Mouse (Mus musculus): ENCODE data around the gene Olfr106-ps. TPM values are rescaled to one million over a fixed set of nuclear protein-coding genes. Genes with fewer than 3 reads are reported as not detected.

Gene Olfr106-ps
- polyA plus RNA-seq (2012): not detected in 2 replicates

GRCm38 (mm10) chr17:37390093-37390492 lies at the start of gene Olfr106-ps:
Gene Olfr106-ps, plus strand, starts transcription at chr17:37390393.

GRCm38 (mm10) chr17:37359282-37359681 lies 30.9 kb upstream of the Olfr106-ps start, which contains the start of gene Olfr104-ps:
Gene Olfr104-ps, plus strand, starts transcription at chr17:37359582.

GRCm38 (mm10) chr17:37378733-37379132 lies 11.5 kb upstream of the Olfr106-ps start, which contains the start of gene Olfr105-ps:
Gene Olfr105-ps, plus strand, starts transcription at chr17:37379033.

GRCm38 (mm10) chr17:37398926-37399325 lies 8.7 kb downstream of the Olfr106-ps start, which contains the start of gene Olfr107:
Gene Olfr107, plus strand, starts transcription at chr17:37399226.

GRCm38 (mm10) chr17:37445180-37445579 lies 55.0 kb downstream of the Olfr106-ps start, which contains the start of gene Olfr108:
Gene Olfr108, plus strand, starts transcription at chr17:37445480.

Other genes starting within 250 kb of the Olfr106-ps start
- gene Olfr93, start 228.9 kb upstream of the Olfr106-ps start, polyA plus RNA-seq (2012): not detected in 2 replicates
- not detected in 2 replicates for gene Ubd, start 196.5 kb upstream of the Olfr106-ps start, polyA plus RNA-seq (2012)
- not detected in 2 replicates for gene Olfr94, start 189.4 kb upstream of the Olfr106-ps start, polyA plus RNA-seq (2012)
- gene Olfr95, start 177.3 kb upstream of the Olfr106-ps start, polyA plus RNA-seq (2012): 0.02 TPM in 1 of 2 replicates, not detected in the other
- gene Olfr96, start 170.2 kb upstream of the Olfr106-ps start, polyA plus RNA-seq (2012): not detected in 2 replicates
- not detected in 2 replicates for gene Olfr97, start 153.1 kb upstream of the Olfr106-ps start, polyA plus RNA-seq (2012)
- gene Olfr98, start 126.6 kb upstream of the Olfr106-ps start, polyA plus RNA-seq (2012): not detected in 2 replicates
- gene H2-M3, start 120.2 kb upstream of the Olfr106-ps start, polyA plus RNA-seq (2012): 1.8 and 2.2 TPM in 2 replicates
- not detected in 2 replicates for gene Olfr99, start 106.9 kb upstream of the Olfr106-ps start, polyA plus RNA-seq (2012)
- gene Olfr101, start 86.1 kb upstream of the Olfr106-ps start, polyA plus RNA-seq (2012): not detected in 2 replicates
- gene Olfr102, start 73.3 kb upstream of the Olfr106-ps start, polyA plus RNA-seq (2012): not detected in 2 replicates
- gene Olfr103, start 50.7 kb upstream of the Olfr106-ps start, polyA plus RNA-seq (2012): not detected in 2 replicates
- gene Olfr104-ps, start 30.8 kb upstream of the Olfr106-ps start, polyA plus RNA-seq (2012): not detected in 2 replicates
- 0.03 TPM in 1 of 2 replicates, not detected in the other for gene Olfr105-ps, start 11.4 kb upstream of the Olfr106-ps start, polyA plus RNA-seq (2012)
- gene Olfr107, start 8.8 kb downstream of the Olfr106-ps start, polyA plus RNA-seq (2012): not detected in 2 replicates
- not detected in 2 replicates for gene Olfr108, start 55.1 kb downstream of the Olfr106-ps start, polyA plus RNA-seq (2012)
- not detected in 2 replicates for gene Olfr109, start 68.5 kb downstream of the Olfr106-ps start, polyA plus RNA-seq (2012)
- gene H2-M2, start 93.2 kb downstream of the Olfr106-ps start, polyA plus RNA-seq (2012): not detected in 2 replicates
- not detected in 2 replicates for gene Olfr110, start 102.1 kb downstream of the Olfr106-ps start, polyA plus RNA-seq (2012)
- gene Olfr111, start 117.6 kb downstream of the Olfr106-ps start, polyA plus RNA-seq (2012): not detected in 2 replicates
- not detected in 2 replicates for gene Olfr112, start 179.1 kb downstream of the Olfr106-ps start, polyA plus RNA-seq (2012)
- not detected in 2 replicates for gene Olfr113, start 187.3 kb downstream of the Olfr106-ps start, polyA plus RNA-seq (2012)
- gene Olfr114, start 202.3 kb downstream of the Olfr106-ps start, polyA plus RNA-seq (2012): not detected in 2 replicates
- not detected in 2 replicates for gene Olfr115, start 236.7 kb downstream of the Olfr106-ps start, polyA plus RNA-seq (2012)
- not detected in 2 replicates for gene Olfr116, start 236.8 kb downstream of the Olfr106-ps start, polyA plus RNA-seq (2012)

Data from megakaryocyte-erythroid progenitor cell, adult 5 weeks (primary cell).